ENCODE assay signal across 10 mouse cellular contexts in the genomic region with DNA sequence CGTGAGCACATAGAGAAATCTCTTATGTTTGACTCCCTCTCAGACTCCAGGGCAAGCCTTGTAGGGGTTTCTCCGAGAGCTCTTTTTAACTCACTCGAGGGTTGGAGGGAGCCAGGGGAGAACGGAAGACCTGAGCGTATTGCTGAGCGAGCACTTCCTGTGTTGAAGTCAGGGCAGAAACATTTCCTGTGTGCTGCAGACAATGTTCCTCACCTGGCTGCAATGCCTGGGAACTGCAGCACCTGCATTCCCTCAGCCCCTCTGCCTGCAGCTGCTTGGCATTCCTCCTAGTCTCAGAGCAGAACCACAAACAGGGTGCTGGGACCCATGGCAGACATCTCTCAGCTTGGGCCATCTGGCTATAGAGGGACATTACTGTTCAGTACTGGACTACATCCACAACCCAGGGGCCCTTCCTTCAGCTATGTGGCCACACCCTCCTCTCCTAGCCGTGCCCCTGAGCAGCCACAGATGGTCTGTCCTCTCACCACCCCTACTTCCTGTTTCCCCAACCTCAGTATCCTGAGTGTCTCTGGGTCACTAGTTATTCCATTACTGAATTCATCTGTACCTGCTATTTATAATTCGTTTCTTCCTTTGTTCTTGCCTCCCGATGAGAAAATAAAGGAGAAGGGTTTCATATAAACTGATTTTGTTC.
DNase-seq lines count a peak whose midpoint lies in the region; ATAC-seq and TF ChIP-seq lines count a peak whose summit lies in the region.
"Had no signal": no experiment of that assay in that cellular context is flagged by ENCODE, and none has a peak within 500 bp of the region (broad histone marks: within the 10 kb centered on the region; RNA-seq: fewer than 3 reads in every experiment).

No protein-coding gene starts in this region.

- no peak overlapping the region for H3K27ac ChIP-seq in liver, embryonic 14.5 days
- no peak overlapping the region for H3K27ac ChIP-seq in stomach, postnatal 0 days (replicated peaks)
- H3K27ac ChIP-seq in forebrain, postnatal 0 days (ENCODE audit: low read depth, low read length): no peak overlapping the region
- H3K27ac ChIP-seq: hindbrain, embryonic 15.5 days had no signal

- no peak for TF ChIP-seq EP300 in liver, embryonic 14.5 days (IDR thresholded peaks at IDR 0.05; ENCODE audit: low read depth)
- TF ChIP-seq EP300 in stomach, postnatal 0 days (optimal IDR thresholded peaks at IDR 0.05): no peak

- no peak overlapping the region for H3K4me3 ChIP-seq in liver, embryonic 14.5 days (ENCODE audit: insufficient read depth in 1 of 2, low read depth in 2 of 2, low read length in 2 of 2)
- no peak overlapping the region for H3K4me3 ChIP-seq in stomach, postnatal 0 days (ENCODE audit: low read depth, low read length)
- H3K4me3 ChIP-seq in forebrain, postnatal 0 days (ENCODE audit: low read depth, low read length): no peak overlapping the region
- H3K4me3 ChIP-seq: embryonic facial prominence, embryonic 15.5 days; hindbrain, embryonic 15.5 days had no signal

- H3K27me3 ChIP-seq in liver, embryonic 14.5 days (ENCODE audit: control insufficient read depth, insufficient read depth, low read length): no peaks in the 10 kb centered on the region
- no peaks in the 10 kb centered on the region for H3K27me3 ChIP-seq in stomach, postnatal 0 days (ENCODE audit: control insufficient read depth, insufficient read depth, low read length)
- H3K27me3 ChIP-seq in forebrain, postnatal 0 days (ENCODE audit: insufficient read depth, low read length): no peaks in the 10 kb centered on the region
- H3K27me3 ChIP-seq: embryonic facial prominence, embryonic 15.5 days; hindbrain, embryonic 15.5 days had no signal

- TF ChIP-seq CTCF in liver, embryonic 14.5 days (IDR thresholded peaks at IDR 0.05; ENCODE audit: low read depth): peak; percentile 9; the same call in 1 of the 2 replicates
- peak; percentile 15; the same call in 1 of the 2 replicates for TF ChIP-seq CTCF in stomach, postnatal 0 days (IDR thresholded peaks at IDR 0.05; ENCODE audit: low read depth)
- TF ChIP-seq CTCF in forebrain, postnatal 0 days (IDR thresholded peaks at IDR 0.05; ENCODE audit: low read depth): no peak

- no peaks in the 10 kb centered on the region for H3K36me3 ChIP-seq in liver, embryonic 14.5 days (replicated peaks; ENCODE audit: control insufficient read depth, insufficient read depth, low read depth)
- H3K36me3 ChIP-seq in stomach, postnatal 0 days (ENCODE audit: control insufficient read depth, insufficient read depth, low read length): no peaks in the 10 kb centered on the region
- H3K36me3 ChIP-seq in forebrain, postnatal 0 days (ENCODE audit: insufficient read depth): no peaks in the 10 kb centered on the region
- H3K36me3 ChIP-seq: embryonic facial prominence, embryonic 15.5 days; hindbrain, embryonic 15.5 days had no signal

- no peaks in the 10 kb centered on the region for H3K9me3 ChIP-seq in liver, embryonic 14.5 days (ENCODE audit: control insufficient read depth, low read length)
- H3K9me3 ChIP-seq in stomach, postnatal 0 days (ENCODE audit: control insufficient read depth, low read length): no peaks in the 10 kb centered on the region
- no peaks in the 10 kb centered on the region for H3K9me3 ChIP-seq in forebrain, postnatal 0 days (ENCODE audit: low read length)
- H3K9me3 ChIP-seq: embryonic facial prominence, embryonic 15.5 days; hindbrain, embryonic 15.5 days had no signal

- H3K9ac ChIP-seq in liver, embryonic 14.5 days (replicated peaks): no peak overlapping the region
- H3K9ac ChIP-seq in stomach, postnatal 0 days (ENCODE audit: low read length): no peak overlapping the region
- H3K9ac ChIP-seq in forebrain, postnatal 0 days: no peak overlapping the region
- H3K9ac ChIP-seq: embryonic facial prominence, embryonic 15.5 days; hindbrain, embryonic 15.5 days had no signal

- no peak for ATAC-seq in liver, embryonic 14.5 days (ENCODE audit: insufficient read depth)
- ATAC-seq in CD4-positive, CD25-positive, alpha-beta regulatory T cell, adult 4 months: peak; percentile 97
- peak; percentile 98 for ATAC-seq in common myeloid progenitor, adult 5-6 weeks (replicated peaks; ENCODE audit: low read depth, poor library complexity, severe bottlenecking)
- no peak for ATAC-seq in stomach, postnatal 0 days (ENCODE audit: low FRiP score, low TSS enrichment)
- ATAC-seq in frontal cortex, adult (ENCODE audit: low TSS enrichment): no peak
- ATAC-seq in forebrain, postnatal 0 days: no peak

- no peak overlapping the region for H3K4me2 ChIP-seq in liver, embryonic 14.5 days (ENCODE audit: low read depth)
- H3K4me2 ChIP-seq in stomach, postnatal 0 days (replicated peaks; ENCODE audit: low read depth): no peak overlapping the region
- H3K4me2 ChIP-seq in forebrain, postnatal 0 days (ENCODE audit: low read depth): no peak overlapping the region
- H3K4me2 ChIP-seq: embryonic facial prominence, embryonic 15.5 days; hindbrain, embryonic 15.5 days had no signal

- no peak for DNase-seq in liver, embryonic 14.5 days (ENCODE audit: low read depth in 3 of 3, low spot score in 3 of 3)
- no peak for DNase-seq in liver
- DNase-seq in stomach, postnatal 0 days (ENCODE audit: low spot score): no peak
- no peak for DNase-seq in forebrain, postnatal 0 days
- DNase-seq: cerebellum, postnatal 10 days had no signal

- peaks cover 0 to 5% of the 10 kb centered on the region in 2 experiments; a peak in 1 of 4 replicates for H3K4me1 ChIP-seq in liver, embryonic 14.5 days (replicated peaks; ENCODE audit: control insufficient read depth in 2 of 2, insufficient read depth in 2 of 2, low read length in 1 of 2)
- no peaks in the 10 kb centered on the region for H3K4me1 ChIP-seq in stomach, postnatal 0 days (replicated peaks; ENCODE audit: control insufficient read depth, insufficient read depth)
- no peaks in the 10 kb centered on the region for H3K4me1 ChIP-seq in forebrain, postnatal 0 days (ENCODE audit: insufficient read depth)
- H3K4me1 ChIP-seq: hindbrain, embryonic 15.5 days had no signal

- WGBS in liver, embryonic 14.5 days (ENCODE audit: insufficient replicate concordance): 21% methylated on average over 9 of the region's 9 CpGs
- 77% methylated on average over 9 of the region's 9 CpGs for WGBS in stomach, postnatal 0 days
- 86% methylated on average over 9 of the region's 9 CpGs for WGBS in forebrain, postnatal 0 days

Comparison
In these comparisons a context has a peak if more than half of its experiments do, and no peak if none do; other contexts are left out.
1. ATAC-seq: peak in CD4-positive, CD25-positive, alpha-beta regulatory T cell, adult 4 months (single experiment) and common myeloid progenitor, adult 5-6 weeks (single experiment); none in liver, embryonic 14.5 days (single experiment), stomach, postnatal 0 days (single experiment), frontal cortex, adult (single experiment) and forebrain, postnatal 0 days (single experiment).